Mouse (Mus musculus) liver, postnatal 0 days (tissue): ENCODE results near the gene Olfr127. TPM values are rescaled to one million over a fixed set of nuclear protein-coding genes. Genes with fewer than 3 reads are reported as not detected.
"Not testable (repeated sequence)": the region's sequence is repeated elsewhere in the genome, so short reads cannot be mapped to it uniquely, and the experiment has no call there.

Source experiments
- ATAC-seq: fragments of 200-750 bp; cut with Nextera tagmentation; 2 replicates; pipeline ENCODE4 v1.8.0; 2017; ENCODE audit warnings: mild to moderate bottlenecking, moderate library complexity
- DNase-seq: peaks from one replicate; pipeline ENCODE4 v3.0.0-alpha.2; 2016
- H3K27ac ChIP-seq: fragments of 300-500 bp; sonication (generic); 2 replicates; pipeline ENCODE4 v1.5.1; 2014; ENCODE audit warnings: antibody characterized with exemption, moderate library complexity, mild to moderate bottlenecking, low read depth
- H3K27me3 ChIP-seq: fragments of 300-500 bp; sonication (generic); 2 replicates; pipeline ENCODE4 v1.6.1; 2014; ENCODE audit warnings: low read length, control low read depth, mixed read lengths; ENCODE audit not compliant: insufficient read depth
- H3K36me3 ChIP-seq: fragments of 300-500 bp; sonication (generic); replicated peaks from 2 replicates; pipeline ENCODE4 v1.6.1; 2014; ENCODE audit warnings: mild to moderate bottlenecking, control low read depth, low read length, moderate library complexity, mixed read lengths; ENCODE audit not compliant: insufficient read depth
- H3K4me1 ChIP-seq: fragments of 300-500 bp; sonication (generic); 2 replicates; pipeline ENCODE4 v1.6.1; 2014; ENCODE audit warnings: antibody characterized with exemption, mild to moderate bottlenecking, control low read depth; ENCODE audit not compliant: insufficient read depth
- H3K4me2 ChIP-seq: fragments of 300-500 bp; sonication (generic); 2 replicates; pipeline ENCODE4 v1.6.1; 2014; ENCODE audit warnings: low read depth, mild to moderate bottlenecking, low read length, moderate library complexity, mixed read lengths
- H3K4me3 ChIP-seq: fragments of 300-500 bp; sonication (generic); 2 replicates; pipeline ENCODE4 v1.5.1; 2014; ENCODE audit warnings: low read depth, low read length
- H3K9ac ChIP-seq: fragments of 300-500 bp; sonication (generic); replicated peaks from 2 replicates; pipeline ENCODE4 v1.6.1; 2014; ENCODE audit warnings: mild to moderate bottlenecking, moderate library complexity
- H3K9me3 ChIP-seq: fragments of 300-500 bp; sonication (generic); 2 replicates; pipeline ENCODE4 v1.6.1; 2016; ENCODE audit warnings: mild to moderate bottlenecking, control low read depth, low read length, mixed read lengths
- CTCF ChIP-seq: sonication (generic); IDR thresholded peaks from 2 replicates; pipeline ENCODE4 v1.5.1; 2016; ENCODE audit warnings: antibody characterized with exemption, low read depth
- EP300 ChIP-seq: IDR thresholded peaks from 2 replicates; pipeline ENCODE4 v1.6.1; 2016; ENCODE audit warnings: antibody characterized with exemption, low read depth, mild to moderate bottlenecking
- WGBS: fragments of 180-500 bp; shearing (Covaris S2); extraction: QIAGEN DNeasy Blood & Tissue Kit; methylation state at CpG from one replicate; pipeline ENCODE4 v1.1.7; 2014; ENCODE audit not compliant: insufficient replicate concordance; 5-methylcytosine and 5-hydroxymethylcytosine counted together
- polyA plus RNA-seq: library from polyadenylated mRNA; unstranded; fragments of >200 nt; fragmentation: Nextera tagmentation; extraction: Ambion mirVana; gene quantifications from 2 replicates; pipeline ENCODE4 v1.2.1, GENCODE M21; 2015

Gene Olfr127
- not detected in 2 replicates for polyA plus RNA-seq

DNA sequence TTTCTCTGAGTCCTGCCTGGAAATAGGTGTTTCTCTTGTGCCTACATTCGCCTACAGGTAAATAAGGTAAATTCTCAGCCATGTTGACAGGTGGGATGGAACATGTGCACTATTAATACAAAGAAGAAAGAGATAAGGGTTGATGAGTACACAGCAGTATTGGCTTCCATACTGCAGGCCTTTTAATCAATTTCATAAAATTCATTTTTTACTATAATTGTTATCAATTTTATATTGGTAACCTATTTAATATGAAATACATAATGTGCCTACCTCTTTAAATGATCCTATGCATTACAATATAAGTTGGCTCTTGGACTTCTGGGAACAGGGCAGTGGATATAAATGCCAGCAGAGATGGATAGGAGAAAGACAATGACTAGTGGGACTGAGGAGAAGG lies at the start of gene Olfr127:
TSS of gene Olfr127 (plus strand) at position 301 of the 400 bp plus-strand sequence.
- ATAC-seq, result no peak

DNA sequence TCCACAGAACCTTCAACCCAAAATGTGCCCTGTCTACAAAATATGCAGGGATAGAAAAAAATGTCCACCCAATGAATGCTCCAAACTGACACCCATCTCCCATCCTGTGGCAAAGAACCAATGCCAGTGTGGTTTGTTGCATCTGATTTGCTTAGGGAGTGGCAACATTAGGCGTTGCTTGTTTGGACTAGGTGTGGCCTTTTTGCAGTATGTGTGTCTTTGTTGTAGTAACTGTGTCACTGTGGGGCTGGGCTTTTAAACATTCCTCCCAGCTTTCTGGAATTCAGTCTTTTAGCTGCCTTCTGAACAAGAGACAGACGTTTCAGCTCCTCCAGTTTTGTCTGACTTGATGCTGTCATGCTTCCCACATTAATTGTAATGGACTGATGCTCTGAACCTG lies 36.3 kb upstream of the Olfr127 start:
- Histone ChIP-seq H3K4me3 (no peak overlapping the region), H3K9ac (no peak overlapping the region), H3K4me1 (no peaks in the 10 kb centered on the region), H3K36me3 (no peaks in the 10 kb centered on the region), H3K9me3 (no peaks in the 10 kb centered on the region), H3K4me2 (no peak overlapping the region), H3K27ac (no peak overlapping the region), H3K27me3 (no peaks in the 10 kb centered on the region)
- 59% methylated on average over 2 of the region's 2 CpGs for WGBS
- no peak for TF ChIP-seq CTCF
- DNase-seq (no peak), ATAC-seq (no peak)

More for the DNA sequence above, at the start of gene Olfr127:
- Histone ChIP-seq H3K4me2 (no peak within 1 kb of the TSS), H3K4me3 (no peak within 1 kb of the TSS), H3K27ac (no peak within 1 kb of the TSS), H3K9ac (no peak within 1 kb of the TSS), H3K9me3 (no peaks in the 10 kb centered on the region), H3K36me3 (no peaks in the 10 kb centered on the region), H3K4me1 (no peaks in the 10 kb centered on the region), H3K27me3 (no peaks in the 10 kb centered on the region)
- 52% methylated on average over 1 of the region's 1 CpGs for WGBS
- no peak for TF ChIP-seq CTCF
- DNase-seq, result no peak

DNA sequence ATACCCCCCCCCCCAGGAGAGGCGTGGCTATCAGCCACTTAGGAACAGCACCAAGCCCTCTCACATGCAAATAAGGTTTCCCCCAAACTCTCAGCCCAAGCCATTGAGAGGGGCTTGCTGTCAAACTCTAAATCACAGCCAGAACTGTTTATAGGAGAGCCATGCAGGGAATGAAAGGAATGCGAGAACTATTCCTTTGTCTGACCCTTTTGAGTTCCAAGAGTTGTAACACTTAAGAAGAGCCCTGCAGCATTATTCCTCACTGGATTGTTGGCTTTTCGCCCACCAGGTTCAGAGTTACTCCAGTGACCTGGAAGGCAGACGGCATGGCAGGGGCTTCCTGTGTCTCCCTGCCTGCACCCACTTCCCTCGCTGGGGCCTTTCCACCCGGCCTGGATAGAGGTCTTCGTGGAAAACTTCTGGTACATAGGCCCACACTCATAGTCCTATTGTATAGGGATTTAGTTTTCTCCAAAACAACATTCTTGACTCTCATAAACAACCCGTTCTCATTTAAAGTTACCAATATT lies 30.5 kb upstream of the Olfr127 start:
- H3K4me1 ChIP-seq, result no peaks in the 10 kb centered on the region
- no peaks in the 10 kb centered on the region for H3K27me3 ChIP-seq
- no peaks in the 10 kb centered on the region for H3K36me3 ChIP-seq
- no peak for ATAC-seq
- TF ChIP-seq CTCF (no peak), EP300 (no peak)
- no peak overlapping the region for H3K9ac ChIP-seq
- no peak overlapping the region for H3K27ac ChIP-seq
- WGBS, result 30% methylated on average over 8 of the region's 8 CpGs
- H3K4me3 ChIP-seq, result no peak overlapping the region
- DNase-seq, result no peak
- H3K4me2 ChIP-seq, result no peak overlapping the region
- H3K9me3 ChIP-seq, result no peaks in the 10 kb centered on the region

DNA sequence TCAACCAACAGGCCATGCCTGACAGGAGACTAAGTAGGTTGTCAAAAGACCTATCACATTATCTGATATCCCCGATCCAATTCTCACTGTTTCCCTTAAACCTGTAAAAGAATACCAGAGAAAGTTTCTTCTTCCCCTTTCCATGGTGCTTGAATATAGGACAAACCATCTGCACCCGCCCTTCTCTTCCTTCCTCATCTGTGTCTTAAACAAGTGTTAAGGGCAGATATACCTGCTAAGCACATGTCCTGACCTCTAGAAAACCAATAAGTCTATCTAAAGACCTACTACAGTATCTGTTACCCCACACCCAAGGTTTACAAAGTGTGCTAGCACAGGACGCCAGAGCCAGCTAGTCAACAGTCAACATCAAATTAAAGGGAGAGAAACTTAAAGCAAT lies 26.4 kb upstream of the Olfr127 start:
- Histone ChIP-seq H3K9ac (no peak overlapping the region), H3K4me3 (no peak overlapping the region), H3K27ac (no peak overlapping the region), H3K9me3 (no peaks in the 10 kb centered on the region), H3K27me3 (no peaks in the 10 kb centered on the region), H3K36me3 (no peaks in the 10 kb centered on the region), H3K4me2 (no peak overlapping the region), H3K4me1 (no peaks in the 10 kb centered on the region)
- TF ChIP-seq EP300, result no peak
- no peak for TF ChIP-seq CTCF
- ATAC-seq (no peak), DNase-seq (no peak)
- 62% methylated on average over 3 of the region's 3 CpGs for WGBS

DNA sequence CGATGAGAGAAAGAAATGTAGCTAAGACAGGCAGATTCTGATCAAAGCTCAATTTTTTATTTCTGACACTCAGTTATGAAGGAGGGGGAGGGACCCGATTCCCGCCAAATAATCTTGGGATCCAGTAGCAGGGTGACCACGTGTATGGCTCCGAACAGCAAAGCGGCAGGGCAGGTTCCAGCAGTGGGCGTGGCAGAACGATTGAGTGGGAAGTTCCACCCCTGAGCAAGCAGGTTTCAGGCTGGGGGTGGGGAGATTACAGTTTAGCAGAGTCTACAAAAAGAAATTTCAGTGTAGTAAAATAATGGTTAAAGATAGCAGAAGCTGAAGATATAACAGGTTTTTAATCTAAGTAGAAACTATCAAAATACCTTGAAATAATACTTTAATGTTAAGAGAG lies 6.6 kb downstream of the Olfr127 start:
- WGBS, result 63% methylated on average over 8 of the region's 8 CpGs
- not testable (repeated sequence) for H3K4me1 ChIP-seq, H3K9me3 ChIP-seq, H3K27me3 ChIP-seq, H3K36me3 ChIP-seq, ATAC-seq, H3K27ac ChIP-seq, H3K9ac ChIP-seq, H3K4me2 ChIP-seq, H3K4me3 ChIP-seq, DNase-seq

DNA sequence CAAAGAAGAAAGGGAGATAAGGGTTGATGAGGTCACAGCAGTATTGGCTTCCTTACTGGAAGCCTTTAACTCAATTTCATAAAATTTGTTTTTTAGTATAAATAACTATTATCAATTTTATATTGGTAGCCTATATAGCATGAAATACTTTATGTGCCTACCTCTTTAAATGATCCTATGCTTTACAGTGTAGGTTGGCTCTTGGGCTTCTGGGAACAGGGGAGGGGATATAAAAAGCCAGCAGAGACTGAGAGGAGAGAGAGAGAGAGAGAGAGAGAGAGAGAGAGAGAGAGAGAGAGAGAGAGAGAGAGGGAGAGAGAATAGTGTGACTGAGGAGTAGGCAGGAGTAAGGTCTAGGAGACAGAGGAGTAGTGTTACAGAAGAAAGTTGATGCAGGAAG lies 20.0 kb downstream of the Olfr127 start, which contains the start of gene Olfr128:
TSS of gene Olfr128 (plus strand) at position 301 of the 400 bp plus-strand sequence.
- no peaks in the 10 kb centered on the region for H3K36me3 ChIP-seq
- H3K27me3 ChIP-seq, result no peaks in the 10 kb centered on the region
- H3K4me1 ChIP-seq, result no peaks in the 10 kb centered on the region
- no peak within 1 kb of the TSS for H3K4me3 ChIP-seq
- DNase-seq, result no peak
- H3K9ac ChIP-seq, result no peak within 1 kb of the TSS
- TF ChIP-seq CTCF, result no peak
- no peak for TF ChIP-seq EP300
- H3K9me3 ChIP-seq, result no peaks in the 10 kb centered on the region
- no peak within 1 kb of the TSS for H3K4me2 ChIP-seq
- ATAC-seq, result no peak
- H3K27ac ChIP-seq, result no peak within 1 kb of the TSS

DNA sequence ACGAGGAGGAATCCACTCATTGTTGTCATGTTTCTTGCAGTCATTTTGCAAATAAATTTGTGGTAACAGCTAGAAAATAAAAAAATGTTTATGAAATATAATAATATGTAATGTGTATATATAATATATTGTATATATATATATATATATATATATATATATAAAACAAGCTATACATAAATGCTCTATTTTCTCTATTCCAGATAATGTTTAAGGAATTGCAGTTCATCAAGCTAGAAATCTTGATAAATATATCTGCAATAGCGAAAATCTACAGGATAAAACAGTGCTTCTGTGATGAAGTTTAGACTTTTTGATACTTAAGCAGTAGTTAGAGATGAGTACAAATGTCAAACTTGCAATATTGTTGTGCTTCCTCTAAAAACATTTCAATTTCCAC lies 52.7 kb downstream of the Olfr127 start, which contains the start of gene Olfr761:
TSS of gene Olfr761 (minus strand) at position 101 of the 400 bp plus-strand sequence.
- H3K4me2 ChIP-seq, result no peak within 1 kb of the TSS
- no peak within 1 kb of the TSS for H3K4me3 ChIP-seq
- H3K4me1 ChIP-seq, result no peaks in the 10 kb centered on the region
- no peaks in the 10 kb centered on the region for H3K27me3 ChIP-seq
- TF ChIP-seq CTCF (no peak), EP300 (no peak)
- H3K9ac ChIP-seq, result no peak within 1 kb of the TSS
- DNase-seq (no peak), ATAC-seq (no peak)
- H3K36me3 ChIP-seq, result no peaks in the 10 kb centered on the region
- 43% methylated on average over 2 of the region's 2 CpGs for WGBS
- H3K9me3 ChIP-seq, result no peaks in the 10 kb centered on the region
- no peak within 1 kb of the TSS for H3K27ac ChIP-seq

Other genes starting within 250 kb of the Olfr127 start
- not detected in 2 replicates for gene Olfr117, start 236.7 kb upstream of the Olfr127 start, polyA plus RNA-seq
- not detected in 2 replicates for gene Olfr118, start 233.4 kb upstream of the Olfr127 start, polyA plus RNA-seq
- gene Olfr119, start 203.9 kb upstream of the Olfr127 start, polyA plus RNA-seq, result not detected in 2 replicates
- gene Olfr120, start 178.6 kb upstream of the Olfr127 start, polyA plus RNA-seq, result not detected in 2 replicates
- not detected in 2 replicates for gene Olfr121, start 151.6 kb upstream of the Olfr127 start, polyA plus RNA-seq
- gene Olfr122, start 131.8 kb upstream of the Olfr127 start, polyA plus RNA-seq, result not detected in 2 replicates
- gene Olfr123, start 106.9 kb upstream of the Olfr127 start, polyA plus RNA-seq, result not detected in 2 replicates
- gene Olfr124, start 100.5 kb upstream of the Olfr127 start, polyA plus RNA-seq, result not detected in 2 replicates
- gene Olfr125, start 67.5 kb upstream of the Olfr127 start, polyA plus RNA-seq, result not detected in 2 replicates
- not detected in 2 replicates for gene Olfr126, start 53.0 kb upstream of the Olfr127 start, polyA plus RNA-seq
- gene Olfr128, start 20.1 kb downstream of the Olfr127 start, polyA plus RNA-seq, result not detected in 2 replicates
- not detected in 2 replicates for gene Olfr761, start 52.6 kb downstream of the Olfr127 start, polyA plus RNA-seq
- gene Olfr129, start 159.6 kb downstream of the Olfr127 start, polyA plus RNA-seq, result not detected in 2 replicates
- not detected in 2 replicates for gene Olfr130, start 163.5 kb downstream of the Olfr127 start, polyA plus RNA-seq
- not detected in 2 replicates for gene Olfr131, start 188.3 kb downstream of the Olfr127 start, polyA plus RNA-seq
- gene Olfr132, start 234.1 kb downstream of the Olfr127 start, polyA plus RNA-seq, result not detected in 2 replicates
- gene Olfr133, start 244.8 kb downstream of the Olfr127 start, polyA plus RNA-seq, result not detected in 2 replicates